Mouse (Mus musculus) hindbrain, embryonic 13.5 days (tissue): ENCODE results near the gene B3gntl1. TPM values are rescaled to one million over a fixed set of nuclear protein-coding genes. Genes with fewer than 3 reads are reported as not detected.

Experiments
- ATAC-seq: fragments of 200-750 bp; cut with Nextera tagmentation; 2 replicates; pipeline ENCODE4 v1.8.0; 2017; ENCODE audit warnings: moderate TSS enrichment; ENCODE audit not compliant: low FRiP score
- H3K27ac ChIP-seq: fragments of 300-500 bp; sonication (generic); 2 replicates; pipeline ENCODE4 v1.5.1; 2015; ENCODE audit warnings: inconsistent platforms, mild to moderate bottlenecking, moderate library complexity
- H3K27me3 ChIP-seq: fragments of 300-500 bp; sonication (generic); 2 replicates; pipeline ENCODE4 v1.6.1; 2015; ENCODE audit warnings: mild to moderate bottlenecking, inconsistent platforms
- H3K36me3 ChIP-seq: fragments of 300-500 bp; sonication (generic); 2 replicates; pipeline ENCODE4 v1.6.1; 2015; ENCODE audit warnings: mild to moderate bottlenecking, inconsistent platforms
- H3K4me1 ChIP-seq: fragments of 300-500 bp; sonication (generic); replicated peaks from 2 replicates; pipeline ENCODE4 v1.6.1; 2015; ENCODE audit warnings: inconsistent platforms
- H3K4me2 ChIP-seq: fragments of 300-500 bp; sonication (generic); 2 replicates; pipeline ENCODE4 v1.6.1; 2015; ENCODE audit warnings: inconsistent platforms, mild to moderate bottlenecking, moderate library complexity
- H3K4me3 ChIP-seq: fragments of 300-500 bp; sonication (generic); 2 replicates; pipeline ENCODE4 v1.5.1; 2015; ENCODE audit warnings: mild to moderate bottlenecking, inconsistent platforms
- H3K9ac ChIP-seq: fragments of 300-500 bp; sonication (generic); 2 replicates; pipeline ENCODE4 v1.6.1; 2015; ENCODE audit warnings: mild to moderate bottlenecking, inconsistent platforms
- H3K9me3 ChIP-seq: fragments of 300-500 bp; sonication (generic); 2 replicates; pipeline ENCODE4 v1.6.1; 2016; ENCODE audit warnings: inconsistent platforms
- WGBS: fragments of 180-500 bp; shearing (Covaris S2); methylation state at CpG from one replicate; pipeline ENCODE4 v1.1.7; 2015; 5-methylcytosine and 5-hydroxymethylcytosine counted together
- polyA plus RNA-seq: library from polyadenylated mRNA; unstranded; fragments of >200 nt; fragmentation: Nextera tagmentation; extraction: Ambion mirVana; gene quantifications from 2 replicates; pipeline ENCODE4 v1.2.1, GENCODE M21; 2015

B3gntl1 gene
- polyA plus RNA-seq, 1 experiment from 2014 or later: 6.4 TPM

DNA sequence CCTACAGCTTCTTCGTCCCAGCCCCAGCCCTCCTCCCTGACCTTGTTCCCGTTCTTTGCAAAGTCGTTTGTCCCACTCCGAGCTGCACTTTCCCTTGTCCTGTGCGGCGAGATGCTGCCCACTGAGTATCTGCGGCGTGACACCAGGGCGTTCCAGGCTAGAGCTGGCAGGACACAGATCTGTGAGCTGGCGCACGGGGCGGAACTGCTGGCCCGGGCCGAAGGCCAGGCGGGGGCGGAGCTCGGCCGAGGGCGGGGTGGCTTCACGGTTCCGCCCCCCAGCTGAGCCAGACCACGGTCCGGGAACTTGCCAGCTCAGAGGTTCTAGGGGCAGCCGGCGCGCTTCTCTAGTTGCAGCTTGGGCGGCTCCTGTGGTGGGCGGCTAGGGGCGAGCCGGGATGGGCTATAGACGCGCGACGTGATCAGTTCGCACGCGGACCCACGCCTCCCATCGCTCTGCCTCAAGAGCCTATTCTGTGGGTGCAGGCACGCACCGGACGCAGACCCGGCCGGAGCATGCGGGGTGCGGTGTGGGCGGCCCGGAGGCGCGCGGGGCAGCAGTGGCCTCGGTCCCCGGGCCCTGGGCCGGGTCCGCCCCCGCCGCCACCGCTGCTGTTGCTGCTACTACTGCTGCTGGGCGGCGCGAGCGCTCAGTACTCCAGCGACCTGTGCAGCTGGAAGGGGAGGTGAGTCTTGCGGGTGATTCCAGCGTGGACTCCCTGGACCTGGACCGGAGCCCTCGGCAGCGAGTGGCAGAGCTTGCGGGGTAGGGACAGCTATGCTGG is 29.4 kb upstream of the B3gntl1 start:
- peak overlapping the region; percentile 97 for H3K4me2 ChIP-seq
- H3K4me3 ChIP-seq: peak overlapping the region; percentile 73
- peaks cover 54% of the 10 kb centered on the region for H3K27me3 ChIP-seq
- ATAC-seq: peak; percentile 89
- H3K27ac ChIP-seq: no peak overlapping the region; the same call in 1 of the 2 replicates
- WGBS: under 1% methylated on average over 63 of the region's 69 CpGs
- no peaks in the 10 kb centered on the region for H3K36me3 ChIP-seq
- peaks cover 20% of the 10 kb centered on the region for H3K4me1 ChIP-seq
- peak overlapping the region; percentile 75 for H3K9ac ChIP-seq
- H3K9me3 ChIP-seq: no peaks in the 10 kb centered on the region

DNA sequence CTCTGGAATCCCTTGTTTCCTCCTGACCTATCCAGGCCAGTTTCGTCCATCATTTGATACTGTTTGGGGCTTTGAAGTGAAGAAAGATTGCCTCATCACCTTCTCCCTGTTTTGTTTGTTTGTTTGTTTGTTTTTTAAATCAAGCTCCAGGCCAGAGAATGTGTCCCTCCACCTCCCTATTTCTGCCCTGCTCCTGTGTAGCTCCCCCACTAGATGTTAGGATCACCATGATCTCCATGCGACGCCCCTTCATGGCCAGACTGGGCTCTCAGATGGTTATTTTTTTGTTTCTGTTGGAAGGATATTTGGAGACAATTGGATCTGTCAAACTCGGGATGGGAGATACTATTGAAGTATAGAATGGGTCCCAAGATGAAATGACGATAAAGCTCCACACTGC is 28.3 kb upstream of the B3gntl1 start, which contains the start of gene Metrnl:
TSS of gene Metrnl (plus strand) at position 301 of the 400 bp plus-strand sequence.
- H3K4me2 ChIP-seq: peak within 1 kb of the TSS; percentile 97
- H3K36me3 ChIP-seq: no peaks in the 10 kb centered on the region
- peaks cover 20% of the 10 kb centered on the region for H3K4me1 ChIP-seq
- H3K9ac ChIP-seq: peak within 1 kb of the TSS; percentile 75
- H3K4me3 ChIP-seq: peak within 1 kb of the TSS; percentile 73
- H3K27me3 ChIP-seq: peaks cover 51% of the 10 kb centered on the region
- 85% methylated on average over 5 of the region's 5 CpGs for WGBS
- H3K27ac ChIP-seq: no peak within 1 kb of the TSS; the same call in 1 of the 2 replicates
- H3K9me3 ChIP-seq: no peaks in the 10 kb centered on the region
- no peak for ATAC-seq

DNA sequence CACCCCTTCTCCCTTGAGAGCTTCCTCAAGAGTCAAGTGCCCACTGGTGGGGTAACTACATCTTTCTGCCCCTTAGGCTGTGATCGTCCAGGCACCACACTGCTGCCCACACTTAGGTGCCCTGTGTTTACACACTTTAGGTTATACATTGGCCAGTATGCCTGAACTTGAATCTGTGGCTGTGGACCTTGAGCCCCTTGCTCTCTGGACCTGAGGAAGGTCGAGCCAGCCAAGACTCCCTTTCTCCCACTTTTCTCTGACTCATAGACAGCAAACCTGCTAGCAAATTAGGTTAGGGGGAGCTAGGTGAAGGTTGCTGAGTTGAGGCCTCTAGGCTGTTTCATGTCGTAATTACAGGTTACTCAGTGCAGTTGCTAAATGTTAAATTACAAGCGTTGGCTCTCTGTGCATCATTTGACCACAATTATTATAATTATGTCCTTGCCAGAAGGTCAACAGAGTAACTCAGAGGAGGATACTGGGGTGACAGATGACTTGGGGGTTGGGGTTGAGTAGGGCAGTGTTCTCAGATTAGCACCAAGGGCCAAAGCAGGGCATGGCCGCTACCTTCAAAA is 25.5 kb upstream of the B3gntl1 start:
- Histone ChIP-seq H3K4me3 (no peak overlapping the region), H3K27me3 (peaks cover 25% of the 10 kb centered on the region), H3K27ac (no peak overlapping the region), H3K9ac (no peak overlapping the region), H3K4me1 (peaks cover 10% of the 10 kb centered on the region), H3K9me3 (no peaks in the 10 kb centered on the region), H3K4me2 (no peak overlapping the region), H3K36me3 (no peaks in the 10 kb centered on the region)
- WGBS: 82% methylated on average over 5 of the region's 5 CpGs
- no peak for ATAC-seq

DNA sequence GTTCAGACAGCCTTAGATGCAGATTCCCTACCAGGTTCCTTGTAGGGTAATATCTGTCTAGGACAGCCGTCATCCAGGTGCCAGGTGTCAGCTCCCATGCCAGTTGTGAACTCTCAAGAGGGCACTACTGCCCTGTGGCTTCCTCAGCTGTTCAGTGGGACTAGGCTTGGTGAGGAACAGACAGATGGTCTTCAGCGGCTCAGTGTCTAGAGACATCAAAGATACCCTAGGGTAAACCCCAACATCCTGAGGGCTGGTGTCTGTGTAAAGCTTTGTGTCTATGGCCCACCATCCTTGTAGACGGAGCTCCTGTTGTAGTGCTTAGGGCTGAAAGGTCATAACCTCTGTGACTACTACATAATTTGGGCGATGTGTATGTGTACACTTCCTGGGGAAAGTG is 24.3 kb upstream of the B3gntl1 start:
- Histone ChIP-seq H3K4me3 (no peak overlapping the region), H3K36me3 (no peaks in the 10 kb centered on the region), H3K27ac (no peak overlapping the region), H3K4me1 (no peaks in the 10 kb centered on the region; the same call in 1 of the 2 replicates), H3K27me3 (peaks cover 13% of the 10 kb centered on the region), H3K9me3 (no peaks in the 10 kb centered on the region), H3K9ac (no peak overlapping the region), H3K4me2 (no peak overlapping the region)
- WGBS: 85% methylated on average over 4 of the region's 4 CpGs
- no peak for ATAC-seq

DNA sequence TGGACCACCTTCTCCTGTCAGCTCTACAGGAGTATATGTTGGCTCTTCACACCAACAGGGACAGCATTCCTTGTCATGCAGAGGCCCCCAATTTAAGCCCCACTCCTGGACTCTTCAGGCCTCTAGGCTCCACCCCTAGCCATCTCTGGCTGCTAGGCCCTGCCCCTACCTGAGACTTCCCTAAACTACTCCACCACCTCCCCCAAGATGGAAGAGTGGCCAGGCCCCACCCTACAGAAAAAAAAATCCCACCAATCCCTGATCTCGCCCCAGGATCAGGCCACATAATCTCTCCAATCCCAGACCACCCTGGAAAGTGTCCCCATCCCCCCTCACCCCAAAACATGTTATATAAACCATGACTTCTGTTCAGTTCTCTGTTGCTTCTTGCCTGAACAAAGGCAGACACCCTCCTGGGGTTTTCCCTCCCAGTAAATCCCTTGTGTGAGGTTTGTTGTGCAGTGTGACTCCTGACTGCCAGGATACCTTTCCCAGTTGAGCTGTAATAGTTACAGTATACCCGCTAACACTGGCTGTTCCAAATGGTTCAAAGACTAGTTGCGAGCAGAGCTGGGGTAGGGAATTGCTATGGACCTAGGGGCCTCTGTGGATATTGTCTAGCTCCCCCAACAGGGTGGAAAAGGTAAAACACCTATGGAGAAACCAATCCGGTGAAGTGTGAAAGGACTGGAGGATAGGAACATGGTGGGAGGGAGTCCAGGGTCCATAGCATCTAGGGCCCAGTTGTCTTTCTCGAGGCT is 22.5 kb upstream of the B3gntl1 start:
- H3K9ac ChIP-seq: no peak overlapping the region
- H3K36me3 ChIP-seq: no peaks in the 10 kb centered on the region
- no peaks in the 10 kb centered on the region for H3K4me1 ChIP-seq
- H3K27me3 ChIP-seq: peaks cover 4% of the 10 kb centered on the region; the same call in 1 of the 2 replicates
- H3K9me3 ChIP-seq: no peaks in the 10 kb centered on the region
- H3K4me2 ChIP-seq: no peak overlapping the region
- ATAC-seq: no peak
- 85% methylated on average over 5 of the region's 5 CpGs for WGBS
- H3K27ac ChIP-seq: no peak overlapping the region
- H3K4me3 ChIP-seq: no peak overlapping the region

DNA sequence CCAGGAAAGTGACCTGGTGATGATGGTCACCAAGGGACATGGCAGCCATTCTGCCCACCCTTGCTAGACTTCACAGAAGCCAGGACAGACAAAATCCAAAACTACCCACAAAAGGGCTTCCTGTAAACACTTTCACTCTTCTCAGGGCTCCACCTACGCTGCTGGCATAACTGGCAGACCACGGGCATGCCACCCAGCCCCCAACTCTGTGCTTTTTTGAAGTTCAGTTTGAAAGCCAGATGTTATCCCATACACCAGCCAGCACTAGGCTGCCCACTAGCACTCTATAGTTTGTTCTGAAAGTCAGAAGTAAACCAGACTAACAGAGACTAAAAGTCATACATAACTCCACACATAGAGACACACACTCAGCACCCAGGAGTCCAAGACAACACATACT is 15.1 kb upstream of the B3gntl1 start:
- WGBS: 88% methylated on average over 2 of the region's 2 CpGs
- ATAC-seq: no peak

DNA sequence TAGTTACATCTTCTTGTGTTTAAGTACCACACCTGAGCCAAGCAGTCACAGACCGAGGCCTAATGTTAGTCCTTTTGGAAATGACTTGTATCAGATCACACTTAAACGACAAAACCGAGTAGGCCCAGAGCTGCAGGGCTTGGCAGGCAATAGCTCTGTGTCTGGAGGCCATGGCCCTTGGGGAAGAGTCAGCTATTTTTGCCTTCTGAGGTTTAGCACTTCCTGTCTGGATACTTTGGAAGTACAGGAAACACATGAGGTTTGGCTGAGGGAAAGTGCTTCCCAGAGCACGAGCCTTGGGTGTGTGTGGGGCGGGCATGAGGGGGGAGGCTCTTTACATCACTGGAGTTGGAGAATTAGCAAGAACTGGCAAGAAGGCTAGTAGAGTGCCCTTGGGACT is 13.7 kb upstream of the B3gntl1 start:
- Histone ChIP-seq H3K4me2 (no peak overlapping the region), H3K9ac (no peak overlapping the region), H3K9me3 (no peaks in the 10 kb centered on the region), H3K4me3 (no peak overlapping the region), H3K27me3 (no peaks in the 10 kb centered on the region), H3K36me3 (no peaks in the 10 kb centered on the region), H3K4me1 (no peaks in the 10 kb centered on the region), H3K27ac (no peak overlapping the region)
- no peak for ATAC-seq
- WGBS: 86% methylated on average over 5 of the region's 5 CpGs

More for the DNA sequence above, 15.1 kb upstream of the B3gntl1 start:
- Histone ChIP-seq H3K4me3 (no peak overlapping the region), H3K9me3 (no peaks in the 10 kb centered on the region), H3K27ac (no peak overlapping the region), H3K4me2 (no peak overlapping the region), H3K27me3 (no peaks in the 10 kb centered on the region), H3K4me1 (no peaks in the 10 kb centered on the region), H3K36me3 (no peaks in the 10 kb centered on the region), H3K9ac (no peak overlapping the region)

DNA sequence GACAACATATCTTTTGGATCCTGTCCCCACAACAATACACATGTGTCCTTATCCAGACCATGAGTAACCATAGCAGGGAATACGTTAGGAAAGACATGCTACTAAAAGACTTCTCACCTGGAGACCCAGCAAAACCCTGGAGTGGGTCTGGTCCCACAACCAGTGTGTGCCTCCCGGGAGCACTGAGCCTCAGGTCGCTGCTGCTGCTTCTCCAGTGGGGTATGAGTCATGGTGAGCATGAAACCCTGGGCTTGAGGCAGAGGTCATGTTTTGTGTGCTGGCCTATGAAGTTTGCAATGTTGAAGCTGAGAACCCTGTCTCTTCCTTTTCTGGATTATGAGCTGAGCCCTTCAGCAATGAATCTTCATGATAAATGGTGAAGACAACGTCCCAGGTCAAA is 13.1 kb upstream of the B3gntl1 start:
- Histone ChIP-seq H3K9ac (no peak overlapping the region), H3K27ac (no peak overlapping the region), H3K9me3 (no peaks in the 10 kb centered on the region), H3K36me3 (no peaks in the 10 kb centered on the region), H3K4me1 (no peaks in the 10 kb centered on the region), H3K4me3 (no peak overlapping the region), H3K27me3 (no peaks in the 10 kb centered on the region), H3K4me2 (no peak overlapping the region)
- whole genome bisulfite sequencing: 79% methylated on average over 4 of the region's 4 CpGs
- ATAC-seq: no peak

DNA sequence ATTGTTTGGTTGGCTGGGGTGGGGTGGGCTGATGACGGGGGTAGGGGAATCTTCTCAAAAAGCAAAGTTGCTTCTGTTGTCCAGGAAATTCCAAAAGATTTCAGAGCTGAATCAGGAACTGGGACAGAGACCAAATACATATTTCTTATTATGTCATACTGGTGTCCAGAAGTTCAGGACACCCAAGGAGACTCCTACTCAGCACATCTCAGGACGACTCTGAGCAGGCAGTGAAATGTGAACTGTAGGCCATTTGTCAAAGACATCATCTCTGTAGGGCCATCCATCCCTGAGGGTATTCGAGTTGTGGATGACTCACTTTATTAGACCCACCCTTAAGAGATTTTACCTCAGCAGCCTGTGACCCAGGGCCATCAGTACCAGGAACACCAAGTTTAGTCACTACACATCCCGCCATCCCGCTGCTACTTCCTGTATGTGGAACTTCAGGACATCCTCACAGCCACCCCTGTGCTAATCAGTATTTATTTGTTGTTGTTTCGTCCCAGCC is 12.6 kb upstream of the B3gntl1 start:
- WGBS: 79% methylated on average over 6 of the region's 6 CpGs
- no peak overlapping the region for H3K9ac ChIP-seq
- H3K27ac ChIP-seq: no peak overlapping the region
- no peak for ATAC-seq
- no peaks in the 10 kb centered on the region for H3K36me3 ChIP-seq
- H3K9me3 ChIP-seq: no peaks in the 10 kb centered on the region
- H3K4me2 ChIP-seq: no peak overlapping the region
- H3K27me3 ChIP-seq: no peaks in the 10 kb centered on the region
- H3K4me1 ChIP-seq: no peaks in the 10 kb centered on the region
- H3K4me3 ChIP-seq: no peak overlapping the region

DNA sequence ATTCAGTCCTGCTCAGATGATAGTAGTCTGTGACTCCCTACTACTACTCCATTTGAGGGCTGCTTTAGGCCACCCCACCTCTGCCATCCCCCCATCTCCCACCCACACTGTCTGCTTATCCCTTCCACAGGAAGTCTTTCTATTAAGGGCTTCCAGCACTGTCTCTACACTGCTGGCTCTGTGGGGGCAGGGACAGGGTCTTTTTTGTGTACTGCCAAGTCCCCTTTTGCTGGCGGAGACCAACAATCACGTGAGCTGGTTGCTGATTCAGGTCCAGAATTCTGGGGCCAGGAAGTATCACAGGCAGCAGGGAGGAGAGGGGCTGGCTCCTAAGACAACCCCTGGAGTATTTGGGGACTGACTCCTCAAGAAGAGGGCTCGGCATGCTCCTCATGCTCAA is 10.3 kb upstream of the B3gntl1 start:
- H3K27me3 ChIP-seq: no peaks in the 10 kb centered on the region
- no peaks in the 10 kb centered on the region for H3K9me3 ChIP-seq
- H3K36me3 ChIP-seq: no peaks in the 10 kb centered on the region
- no peak overlapping the region for H3K9ac ChIP-seq
- no peak overlapping the region for H3K4me2 ChIP-seq
- 0 out of 2 replicates have a peak, but pooled peaks have one; percentile 28 for ATAC-seq
- 67% methylated on average over 3 of the region's 3 CpGs for WGBS
- H3K4me3 ChIP-seq: no peak overlapping the region
- H3K27ac ChIP-seq: no peak overlapping the region
- H3K4me1 ChIP-seq: no peaks in the 10 kb centered on the region

DNA sequence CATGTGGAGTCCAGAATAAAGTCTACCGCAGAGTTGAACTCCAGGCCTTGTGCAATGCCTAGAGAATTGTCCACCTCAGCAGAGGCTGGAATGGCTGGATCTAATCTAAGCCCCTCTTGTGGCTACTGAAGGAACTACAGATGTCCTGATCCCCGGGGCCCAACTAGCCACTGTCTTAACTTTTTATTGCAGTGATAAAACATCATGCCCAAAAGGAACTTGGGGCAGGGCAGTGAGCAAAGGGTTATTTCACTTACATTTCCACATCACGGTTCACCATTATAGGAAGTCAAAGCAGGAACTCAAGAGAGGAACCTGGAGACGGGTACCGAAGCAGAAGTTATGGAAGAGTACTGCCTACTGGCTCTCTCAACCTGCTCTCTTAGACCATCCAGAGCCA is 7.8 kb upstream of the B3gntl1 start:
- 73% methylated on average over 5 of the region's 5 CpGs for WGBS
- no peaks in the 10 kb centered on the region for H3K4me1 ChIP-seq
- no peak overlapping the region for H3K4me2 ChIP-seq

DNA sequence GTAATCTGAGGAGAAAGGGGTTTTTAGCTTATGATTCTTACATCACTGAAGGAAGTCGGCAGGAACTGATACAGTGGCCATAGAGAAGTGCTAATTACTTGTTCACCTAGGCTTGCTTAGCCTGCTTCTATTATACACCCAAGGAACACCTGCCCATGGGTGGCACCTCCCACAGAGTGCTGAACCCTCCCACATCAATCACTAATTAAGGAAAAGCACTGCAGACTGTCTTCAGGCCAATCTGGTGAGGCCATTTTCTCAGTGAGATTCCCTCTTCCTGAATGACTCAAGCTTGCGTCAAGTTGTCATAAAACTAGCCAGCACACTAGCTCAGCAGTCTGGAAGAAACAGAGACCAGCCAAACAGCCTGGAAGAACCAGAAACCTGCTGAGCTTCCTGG is 6.6 kb upstream of the B3gntl1 start:
- Histone ChIP-seq H3K9me3 (no peaks in the 10 kb centered on the region), H3K4me2 (no peak overlapping the region), H3K27me3 (no peaks in the 10 kb centered on the region), H3K9ac (no peak overlapping the region), H3K4me3 (no peak overlapping the region), H3K4me1 (no peaks in the 10 kb centered on the region), H3K27ac (no peak overlapping the region), H3K36me3 (no peaks in the 10 kb centered on the region)
- 85% methylated on average over 2 of the region's 2 CpGs for WGBS
- no peak for ATAC-seq

More for the DNA sequence above, 7.8 kb upstream of the B3gntl1 start:
- Histone ChIP-seq H3K4me3 (no peak overlapping the region), H3K27me3 (no peaks in the 10 kb centered on the region), H3K36me3 (no peaks in the 10 kb centered on the region), H3K9ac (no peak overlapping the region), H3K27ac (no peak overlapping the region), H3K9me3 (no peaks in the 10 kb centered on the region)
- no peak for ATAC-seq
